Mouse (Mus musculus) liver, adult 2 months (tissue): Measurements from ENCODE around the gene Camkv. TPM values are rescaled to one million over a fixed set of nuclear protein-coding genes. Genes with fewer than 3 reads are reported as not detected.

Source experiments
- DNase-seq: peaks from one replicate; pipeline ENCODE4 v3.0.0-alpha.2; 2011; ENCODE audit warnings: low read depth, low spot score; ENCODE audit errors: extremely low read depth
- H3K27ac ChIP-seq: fragments of 200-500 bp; replicated peaks from 2 replicates; pipeline ENCODE4 v1.5.1; 2012; ENCODE audit warnings: low read depth, mild to moderate bottlenecking, control low read depth, inconsistent platforms, low read length; ENCODE audit not compliant: insufficient read depth
- H3K27me3 ChIP-seq: fragments of 200-500 bp; 2 replicates; pipeline ENCODE4 v1.6.1; 2012; ENCODE audit warnings: mild to moderate bottlenecking, moderate library complexity, low read length, inconsistent platforms; ENCODE audit not compliant: control insufficient read depth, insufficient read depth
- H3K36me3 ChIP-seq: fragments of 200-500 bp; 2 replicates; pipeline ENCODE4 v1.6.1; 2012; ENCODE audit warnings: low read length, inconsistent platforms; ENCODE audit not compliant: control insufficient read depth, insufficient read depth
- H3K4me1 ChIP-seq: fragments of 200-500 bp; 2 replicates; pipeline ENCODE4 v1.6.1; 2011; ENCODE audit warnings: low read length; ENCODE audit not compliant: control insufficient read depth, insufficient read depth
- H3K4me3 ChIP-seq: fragments of 200-500 bp; 2 replicates; pipeline ENCODE4 v1.5.1; 2011; ENCODE audit warnings: low read depth, mild to moderate bottlenecking, control low read depth, low read length, moderate library complexity; ENCODE audit not compliant: insufficient read depth
- H3K79me2 ChIP-seq: fragments of 200-500 bp; 2 replicates; pipeline ENCODE4 v1.6.1; 2012; ENCODE audit warnings: inconsistent platforms, mild to moderate bottlenecking, low read length, moderate library complexity; ENCODE audit not compliant: control insufficient read depth, insufficient read depth
- H3K9ac ChIP-seq: fragments of 200-500 bp; 2 replicates; pipeline ENCODE4 v1.6.1; 2012; ENCODE audit warnings: low read depth, mild to moderate bottlenecking, control low read depth, inconsistent platforms, low read length
- CTCF ChIP-seq: fragments of 200-500 bp; IDR thresholded peaks from 2 replicates; pipeline ENCODE4 v1.5.1; 2011; ENCODE audit warnings: low read depth, low read length, control low read depth
- POLR2A ChIP-seq: fragments of 200-500 bp; IDR thresholded peaks from 2 replicates; pipeline ENCODE4 v1.6.1; 2011; ENCODE audit warnings: low read length, control low read depth; ENCODE audit not compliant: insufficient read depth; ENCODE audit errors: extremely low read depth
- WGBS: fragments of 180-500 bp; shearing (Covaris S2); methylation state at CpG from one replicate; pipeline ENCODE4 v1.1.7; 2018; 5-methylcytosine and 5-hydroxymethylcytosine counted together
- polyA plus RNA-seq: library from polyadenylated mRNA; depleted of rRNA; stranded (reverse); fragments of >200 nt; gene quantifications from 2 replicates; pipeline ENCODE4 v1.2.3, GENCODE M21; 2012
- total RNA-seq: library from RNA; depleted of rRNA; stranded (reverse); fragments of >200 nt; gene quantifications from 2 replicates; pipeline ENCODE4 v1.2.3, GENCODE M21; 2014

The Camkv gene
- total and polyA plus RNA-seq, 2 experiments: not detected

- Histone ChIP-seq H3K27me3 (no peaks in the 10 kb centered on the region), H3K4me3 (peak overlapping the region; percentile 58), H3K4me1 (peaks cover 4% of the 10 kb centered on the region; the same call in 1 of the 2 replicates), H3K79me2 (no peaks in the 10 kb centered on the region), H3K9ac (peak overlapping the region; percentile 35), H3K36me3 (no peaks in the 10 kb centered on the region), H3K27ac (no peak overlapping the region)
- TF ChIP-seq CTCF: no peak
- TF ChIP-seq POLR2A: no peak
- WGBS: 24% methylated on average over 31 of the region's 31 CpGs
- DNase-seq: no peak
Observed at GRCm38 (mm10) chr9:107906967-107907800, 28.3 kb upstream of the Camkv start.

- Histone ChIP-seq H3K9ac (no peak overlapping the region), H3K4me3 (no peak overlapping the region)
- WGBS: 33% methylated on average over 14 of the region's 14 CpGs
Observed at GRCm38 (mm10) chr9:107907801-107908120, 27.7 kb upstream of the Camkv start.

GRCm38 (mm10) chr9:107908410-107909158, 26.9 kb upstream of the Camkv start:
- TF ChIP-seq POLR2A (no peak), CTCF (no peak)
- no peak overlapping the region for H3K27ac ChIP-seq
- WGBS: 40% methylated on average over 18 of the region's 18 CpGs
- H3K79me2 ChIP-seq: no peaks in the 10 kb centered on the region
- no peaks in the 10 kb centered on the region for H3K36me3 ChIP-seq
- H3K4me3 ChIP-seq: no peak overlapping the region
- no peak for DNase-seq
- H3K27me3 ChIP-seq: no peaks in the 10 kb centered on the region
- H3K9ac ChIP-seq: no peak overlapping the region
- H3K4me1 ChIP-seq: peaks cover 4% of the 10 kb centered on the region; the same call in 1 of the 2 replicates

More at GRCm38 (mm10) chr9:107907801-107908120, 27.7 kb upstream of the Camkv start:
- TF ChIP-seq POLR2A (no peak), CTCF (no peak)
- no peaks in the 10 kb centered on the region for H3K36me3 ChIP-seq
- H3K79me2 ChIP-seq: no peaks in the 10 kb centered on the region
- H3K4me1 ChIP-seq: peaks cover 4% of the 10 kb centered on the region; the same call in 1 of the 2 replicates
- H3K27me3 ChIP-seq: no peaks in the 10 kb centered on the region
- no peak for DNase-seq
- H3K27ac ChIP-seq: no peak overlapping the region

DNA sequence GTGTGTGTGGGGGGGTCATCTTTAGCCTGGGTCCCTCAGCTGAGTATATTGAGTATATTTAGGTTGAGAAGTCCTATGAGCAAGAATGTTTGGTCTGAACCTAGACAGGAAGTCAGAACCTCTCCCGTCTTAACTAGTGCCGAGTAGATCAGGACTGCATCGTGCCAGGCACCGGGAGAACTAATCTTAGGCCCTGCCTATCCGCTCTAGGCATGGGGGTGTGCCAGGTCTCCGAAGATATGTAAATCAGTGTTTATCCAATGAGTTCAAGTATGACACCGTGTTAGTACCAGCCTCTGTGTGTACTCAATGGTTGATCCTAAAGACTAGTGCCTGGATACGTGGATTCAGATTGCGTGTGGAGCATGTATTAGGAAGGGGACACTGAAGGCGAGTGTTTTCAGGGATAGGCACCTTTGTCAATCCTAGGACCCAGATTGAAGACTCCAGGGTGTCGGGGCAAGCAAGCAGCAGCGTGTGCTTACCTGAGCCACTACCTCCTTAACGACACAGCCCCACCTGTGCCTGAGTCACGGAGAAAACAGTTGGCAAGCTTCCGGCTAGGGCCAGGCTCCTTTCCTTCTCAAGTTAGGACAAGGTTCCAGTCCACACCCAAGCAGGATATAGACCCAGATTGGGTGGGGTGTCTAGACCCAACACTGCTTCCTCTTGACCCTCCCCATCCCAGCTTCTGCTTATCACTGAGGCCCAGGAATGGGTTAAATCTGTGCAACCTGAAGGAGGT, 25.3 kb upstream of the Camkv start:
- Histone ChIP-seq H3K9ac (no peak overlapping the region), H3K27ac (no peak overlapping the region), H3K27me3 (no peaks in the 10 kb centered on the region), H3K79me2 (no peaks in the 10 kb centered on the region), H3K4me3 (no peak overlapping the region), H3K36me3 (no peaks in the 10 kb centered on the region), H3K4me1 (peaks cover 4% of the 10 kb centered on the region; the same call in 1 of the 2 replicates)
- no peak for TF ChIP-seq POLR2A
- no peak for TF ChIP-seq CTCF
- 78% methylated on average over 15 of the region's 15 CpGs for WGBS
- DNase-seq: no peak

GRCm38 (mm10) chr9:107914764-107915420, 20.6 kb upstream of the Camkv start:
- TF ChIP-seq POLR2A (no peak), CTCF (no peak)
- Histone ChIP-seq H3K4me3 (no peak overlapping the region), H3K27me3 (no peaks in the 10 kb centered on the region), H3K27ac (no peak overlapping the region), H3K9ac (no peak overlapping the region), H3K79me2 (no peaks in the 10 kb centered on the region), H3K4me1 (no peaks in the 10 kb centered on the region), H3K36me3 (no peaks in the 10 kb centered on the region)
- DNase-seq: no peak
- WGBS: 88% methylated on average over 16 of the region's 16 CpGs
